9 mouse cellular contexts compared by ENCODE assay signal in genomic region chr10:79919251-79919849, GRCm38 (mm10). TPM values are rescaled to one million over a fixed set of nuclear protein-coding genes. Genes with fewer than 3 reads are reported as not detected.
DNase-seq lines count a peak whose midpoint lies in the region; ATAC-seq and TF ChIP-seq lines count a peak whose summit lies in the region.
"Had no signal": no experiment of that assay in that cellular context is flagged by ENCODE, and none has a peak within 500 bp of the region (broad histone marks: within the 10 kb centered on the region; RNA-seq: fewer than 3 reads in every experiment).

No protein-coding gene starts in this region.

- H3K9me3 ChIP-seq in liver, embryonic 11.5 days (ENCODE audit: control insufficient read depth, low read length): no peaks in the 10 kb centered on the region
- H3K9me3 ChIP-seq in intestine, embryonic 15.5 days: no peaks in the 10 kb centered on the region
- H3K9me3 ChIP-seq in midbrain, postnatal 0 days (ENCODE audit: low read length): no peaks in the 10 kb centered on the region

- H3K4me3 ChIP-seq in liver, embryonic 11.5 days (ENCODE audit: low read depth, low read length): peak overlapping the region; percentile 3; the same call in 1 of the 2 replicates
- H3K4me3 ChIP-seq in intestine, embryonic 15.5 days (replicated peaks): 0 out of 2 replicates have a peak overlapping the region, but pooled peaks have one; percentile 6
- H3K4me3 ChIP-seq in midbrain, postnatal 0 days (ENCODE audit: low read depth, low read length): no peak overlapping the region

- no peaks in the 10 kb centered on the region for H3K36me3 ChIP-seq in liver, embryonic 11.5 days (ENCODE audit: control insufficient read depth, insufficient read depth, low read length)
- no peaks in the 10 kb centered on the region for H3K36me3 ChIP-seq in intestine, embryonic 15.5 days
- H3K36me3 ChIP-seq in midbrain, postnatal 0 days (ENCODE audit: insufficient read depth, low read length): no peaks in the 10 kb centered on the region

- 13% methylated on average over 21 of the region's 21 CpGs for WGBS in liver, embryonic 11.5 days
- WGBS in intestine, embryonic 15.5 days: 4% methylated on average over 21 of the region's 21 CpGs
- WGBS in midbrain, postnatal 0 days: 5% methylated on average over 21 of the region's 21 CpGs

- H3K4me1 ChIP-seq in liver, embryonic 11.5 days (replicated peaks; ENCODE audit: control insufficient read depth, insufficient read depth, low read length): peaks cover 64% of the 10 kb centered on the region
- H3K4me1 ChIP-seq in intestine, embryonic 15.5 days (replicated peaks): peaks cover 50% of the 10 kb centered on the region
- peaks cover 17% of the 10 kb centered on the region for H3K4me1 ChIP-seq in midbrain, postnatal 0 days (ENCODE audit: insufficient read depth, low read length)

- no peak overlapping the region for H3K9ac ChIP-seq in liver, embryonic 11.5 days (ENCODE audit: low read depth, low read length)
- H3K9ac ChIP-seq in intestine, embryonic 15.5 days: no peak overlapping the region
- H3K9ac ChIP-seq in midbrain, postnatal 0 days (replicated peaks; ENCODE audit: low read length, poor library complexity, severe bottlenecking): no peak overlapping the region

- ATAC-seq in liver, embryonic 11.5 days (replicated peaks; ENCODE audit: low FRiP score): no peak
- no peak for ATAC-seq in intestine, embryonic 15.5 days
- no peak for ATAC-seq in midbrain, postnatal 0 days (ENCODE audit: low FRiP score)
- ATAC-seq in activated CD4-positive, CD25-positive, alpha-beta regulatory T cell, adult 4 months: no peak

- TF ChIP-seq CTCF in midbrain, postnatal 0 days (IDR thresholded peaks at IDR 0.05): no peak

- DNase-seq in cerebellum, adult 11-12 months: peak; percentile 61
- DNase-seq in cerebellum, postnatal 4 days (ENCODE audit: low spot score in 2 of 2): no peak
- no peak for DNase-seq in liver, embryonic 11.5 days (ENCODE audit: low spot score)
- DNase-seq in liver: no peak
- no peak for DNase-seq in midbrain, postnatal 0 days (ENCODE audit: low spot score)
- DNase-seq in layer of hippocampus, postnatal 14 days (ENCODE audit: low spot score in 2 of 2): no peak

- no peak overlapping the region for H3K27ac ChIP-seq in liver, embryonic 11.5 days (ENCODE audit: low read depth, low read length)
- no peak overlapping the region for H3K27ac ChIP-seq in intestine, embryonic 15.5 days
- H3K27ac ChIP-seq in midbrain, postnatal 0 days (ENCODE audit: low read depth, low read length): no peak overlapping the region

- peaks cover 56% of the 10 kb centered on the region for H3K27me3 ChIP-seq in liver, embryonic 11.5 days (replicated peaks; ENCODE audit: control insufficient read depth, insufficient read depth, low read length)
- peaks cover 60% of the 10 kb centered on the region for H3K27me3 ChIP-seq in intestine, embryonic 15.5 days (replicated peaks)
- peaks cover 50% of the 10 kb centered on the region for H3K27me3 ChIP-seq in midbrain, postnatal 0 days (ENCODE audit: insufficient read depth, low read length)

- peak overlapping the region; percentile 58 for H3K4me2 ChIP-seq in liver, embryonic 11.5 days
- peak overlapping the region; percentile 53 for H3K4me2 ChIP-seq in intestine, embryonic 15.5 days (replicated peaks)
- 0 out of 2 replicates have a peak overlapping the region, but pooled peaks have one; percentile 20 for H3K4me2 ChIP-seq in midbrain, postnatal 0 days (ENCODE audit: low read depth, low read length, poor library complexity, severe bottlenecking)

RNA-seq across cellular contexts. Expression of gene R3hdm4, which starts 1.7 kb away (rescaled TPM):
- polyA plus RNA-seq in liver, embryonic 11.5 days (2014; fragmentation: Nextera tagmentation; extraction: Ambion mirVana): 99.4 and 104 TPM in 2 replicates
- 108 and 116 TPM in 2 replicates for polyA plus RNA-seq in intestine, embryonic 15.5 days (2015; fragmentation: Nextera tagmentation; extraction: Ambion mirVana)
- total RNA-seq in midbrain, postnatal 0 days (2014; rRNA removed): 108 and 118 TPM in 2 replicates
- polyA plus RNA-seq in midbrain, postnatal 0 days (2015; fragmentation: Nextera tagmentation; extraction: Ambion mirVana): 301 and 323 TPM in 2 replicates
- 100 to 1,000 TPM; 424 to 430 TPM for total RNA-seq in layer of hippocampus, postnatal 14 days (2021)
- polyA plus RNA-seq in activated CD4-positive, CD25-positive, alpha-beta regulatory T cell, adult 4 months (2017; shearing (Covaris generic)): 100 to 1,000 TPM in 1 of 2 experiments, 10 to 100 TPM in 1; 92.3 to 122 TPM

RNA-seq across cellular contexts. Expression of gene Kiss1r, which starts 2.6 kb away (rescaled TPM):
- polyA plus RNA-seq in liver, embryonic 11.5 days (2014; fragmentation: Nextera tagmentation; extraction: Ambion mirVana): 0.66 and 0.75 TPM in 2 replicates
- 0.52 and 1.1 TPM in 2 replicates for polyA plus RNA-seq in intestine, embryonic 15.5 days (2015; fragmentation: Nextera tagmentation; extraction: Ambion mirVana)
- total RNA-seq in midbrain, postnatal 0 days (2014; rRNA removed): 6.1 and 9.6 TPM in 2 replicates
- polyA plus RNA-seq in midbrain, postnatal 0 days (2015; fragmentation: Nextera tagmentation; extraction: Ambion mirVana): 4.4 and 5.5 TPM in 2 replicates
- 1 to 10 TPM; 5.0 to 8.9 TPM for total RNA-seq in layer of hippocampus, postnatal 14 days (2021)
- polyA plus RNA-seq in activated CD4-positive, CD25-positive, alpha-beta regulatory T cell, adult 4 months (2017; shearing (Covaris generic)): under 1 TPM in 1 of 2 experiments, not detected in 1; 0.22 TPM

RNA-seq across cellular contexts. Expression of gene Arid3a, which starts 7.5 kb away (rescaled TPM):
- polyA plus RNA-seq in liver, embryonic 11.5 days (2014; fragmentation: Nextera tagmentation; extraction: Ambion mirVana): 10.8 and 12.4 TPM in 2 replicates
- polyA plus RNA-seq in intestine, embryonic 15.5 days (2015; fragmentation: Nextera tagmentation; extraction: Ambion mirVana): 18.7 and 19.0 TPM in 2 replicates
- total RNA-seq in midbrain, postnatal 0 days (2014; rRNA removed): 9.0 and 9.5 TPM in 2 replicates
- 3.1 and 3.3 TPM in 2 replicates for polyA plus RNA-seq in midbrain, postnatal 0 days (2015; fragmentation: Nextera tagmentation; extraction: Ambion mirVana)
- total RNA-seq in layer of hippocampus, postnatal 14 days (2021): 1 to 10 TPM; 4.5 to 6.4 TPM
- 1 to 10 TPM; 2.1 to 2.5 TPM for polyA plus RNA-seq in activated CD4-positive, CD25-positive, alpha-beta regulatory T cell, adult 4 months (2017; shearing (Covaris generic))

RNA-seq across cellular contexts. Expression of gene Gm26602, which starts 8.7 kb away (rescaled TPM):
- polyA plus RNA-seq in liver, embryonic 11.5 days (2014; fragmentation: Nextera tagmentation; extraction: Ambion mirVana): 7.4 TPM in 1 of 2 replicates, not detected in the other
- polyA plus RNA-seq in intestine, embryonic 15.5 days (2015; fragmentation: Nextera tagmentation; extraction: Ambion mirVana): 17.7 TPM in 1 of 2 replicates, not detected in the other
- total RNA-seq in midbrain, postnatal 0 days (2014; rRNA removed): not detected in 2 replicates
- 7.4 and 17.3 TPM in 2 replicates for polyA plus RNA-seq in midbrain, postnatal 0 days (2015; fragmentation: Nextera tagmentation; extraction: Ambion mirVana)
- not detected for total RNA-seq in layer of hippocampus, postnatal 14 days (2021)
- polyA plus RNA-seq in activated CD4-positive, CD25-positive, alpha-beta regulatory T cell, adult 4 months (2017; shearing (Covaris generic)): not detected
- polyA plus RNA-seq: gonadal fat pad, adult 2 months had no signal

RNA-seq across cellular contexts. Expression of gene Med16, which starts 10.6 kb away (rescaled TPM):
- 32.6 and 37.4 TPM in 2 replicates for polyA plus RNA-seq in liver, embryonic 11.5 days (2014; fragmentation: Nextera tagmentation; extraction: Ambion mirVana)
- polyA plus RNA-seq in intestine, embryonic 15.5 days (2015; fragmentation: Nextera tagmentation; extraction: Ambion mirVana): 37.3 and 39.8 TPM in 2 replicates
- 75.9 and 79.6 TPM in 2 replicates for total RNA-seq in midbrain, postnatal 0 days (2014; rRNA removed)
- polyA plus RNA-seq in midbrain, postnatal 0 days (2015; fragmentation: Nextera tagmentation; extraction: Ambion mirVana): 54.9 and 55.3 TPM in 2 replicates
- 10 to 100 TPM; 48.8 to 51.9 TPM for total RNA-seq in layer of hippocampus, postnatal 14 days (2021)
- 10 to 100 TPM in 1 of 2 experiments, 1 to 10 TPM in 1; 6.7 to 10.5 TPM for polyA plus RNA-seq in activated CD4-positive, CD25-positive, alpha-beta regulatory T cell, adult 4 months (2017; shearing (Covaris generic))
